Mouse (Mus musculus): ENCODE results near the gene Slc4a3. TPM values are rescaled to one million over a fixed set of nuclear protein-coding genes. Genes with fewer than 3 reads are reported as not detected.

Gene Slc4a3
- total RNA-seq, 2 experiments from 2014 or later: 6.4 to 14.0 TPM

- DNase-seq: peak; percentile 61
These were observed 51.6 kb downstream of the Slc4a3 start for GRCm38 (mm10) chr1:75597622-75598021.

GRCm38 (mm10) chr1:75601738-75602137 lies 55.7 kb downstream of the Slc4a3 start:
- DNase-seq: no peak

GRCm38 (mm10) chr1:75603584-75603983 lies 57.5 kb downstream of the Slc4a3 start:
- no peak for DNase-seq

- no peak for DNase-seq
These were observed 62.2 kb downstream of the Slc4a3 start for GRCm38 (mm10) chr1:75608225-75608624.

GRCm38 (mm10) chr1:75608625-75609263 lies 62.7 kb downstream of the Slc4a3 start:
- no peak for DNase-seq

- no peak for DNase-seq
These were observed 63.2 kb downstream of the Slc4a3 start for GRCm38 (mm10) chr1:75609264-75609662.

- DNase-seq: no peak
These were observed 64.5 kb downstream of the Slc4a3 start for GRCm38 (mm10) chr1:75610553-75610952.

Other genes starting within 250 kb of the Slc4a3 start
- gene Dnpep, start 228.3 kb upstream of the Slc4a3 start, total RNA-seq (2021): 10 to 100 TPM; 51.0 to 53.8 TPM
- 1,000 to 10,000 TPM; 1,482 to 1,503 TPM for gene Des, start 185.9 kb upstream of the Slc4a3 start, total RNA-seq (2021)
- gene Speg, start 171.0 kb upstream of the Slc4a3 start, total RNA-seq (2021): 100 to 1,000 TPM; 196 to 209 TPM
- 10 to 100 TPM; 35.6 to 39.7 TPM for gene Gmppa, start 110.3 kb upstream of the Slc4a3 start, total RNA-seq (2021)
- gene Asic4, start 95.8 kb upstream of the Slc4a3 start, total RNA-seq (2021): not detected
- gene Chpf, start 67.0 kb upstream of the Slc4a3 start, total RNA-seq (2021): 10 to 100 TPM; 22.2 to 32.0 TPM
- gene Tmem198, start 66.7 kb upstream of the Slc4a3 start, total RNA-seq (2021): under 1 TPM; 0.68 to 0.87 TPM
- gene Obsl1, start 39.8 kb upstream of the Slc4a3 start, total RNA-seq (2021): 100 to 1,000 TPM; 107 to 122 TPM
- 10 to 100 TPM; 11.9 to 12.8 TPM for gene Inha, start 39.2 kb upstream of the Slc4a3 start, total RNA-seq (2021)
- gene Stk11ip, start 24.7 kb upstream of the Slc4a3 start, total RNA-seq (2021): 1 to 10 TPM; 7.5 to 8.9 TPM